Mouse (Mus musculus) stomach, embryonic 15.5 days (tissue): ENCODE measurements around the gene Gpn1. TPM values are rescaled to one million over a fixed set of nuclear protein-coding genes. Genes with fewer than 3 reads are reported as not detected.

ENCODE experiments used
- ATAC-seq: fragments of 200-750 bp; cut with Nextera tagmentation; 2 replicates; pipeline ENCODE4 v1.8.0; 2017; ENCODE audit warnings: low read depth, moderate number of reproducible peaks, moderate TSS enrichment; ENCODE audit not compliant: insufficient read depth, low FRiP score
- H3K27ac ChIP-seq: fragments of 300-500 bp; sonication (generic); 2 replicates; pipeline ENCODE4 v1.5.1; 2015; ENCODE audit warnings: mild to moderate bottlenecking, inconsistent platforms
- H3K27me3 ChIP-seq: fragments of 300-500 bp; sonication (generic); replicated peaks from 2 replicates; pipeline ENCODE4 v1.6.1; 2015; ENCODE audit warnings: inconsistent platforms
- H3K36me3 ChIP-seq: fragments of 300-500 bp; sonication (generic); 2 replicates; pipeline ENCODE4 v1.6.1; 2015; ENCODE audit warnings: inconsistent platforms
- H3K4me1 ChIP-seq: fragments of 300-500 bp; sonication (generic); 2 replicates; pipeline ENCODE4 v1.6.1; 2015; ENCODE audit warnings: inconsistent platforms
- H3K4me2 ChIP-seq: fragments of 300-500 bp; sonication (generic); 2 replicates; pipeline ENCODE4 v1.6.1; 2015; ENCODE audit warnings: mild to moderate bottlenecking, inconsistent platforms
- H3K4me3 ChIP-seq: fragments of 300-500 bp; sonication (generic); replicated peaks from 2 replicates; pipeline ENCODE4 v1.5.1; 2015; ENCODE audit warnings: inconsistent platforms
- H3K9ac ChIP-seq: fragments of 300-500 bp; sonication (generic); 2 replicates; pipeline ENCODE4 v1.6.1; 2015; ENCODE audit warnings: inconsistent platforms
- H3K9me3 ChIP-seq: fragments of 300-500 bp; sonication (generic); 2 replicates; pipeline ENCODE4 v1.6.1; 2016; ENCODE audit warnings: inconsistent platforms
- WGBS: fragments of 180-500 bp; shearing (Covaris S2); methylation state at CpG from one replicate; pipeline ENCODE4 v1.1.7; 2015; 5-methylcytosine and 5-hydroxymethylcytosine counted together
- polyA plus RNA-seq: library from polyadenylated mRNA; unstranded; fragments of >200 nt; fragmentation: Nextera tagmentation; extraction: Ambion mirVana; gene quantifications from 2 replicates; pipeline ENCODE4 v1.2.1, GENCODE M21; 2015

Gpn1 gene
- polyA plus RNA-seq = 46.4 and 48.2 TPM in 2 replicates

DNA sequence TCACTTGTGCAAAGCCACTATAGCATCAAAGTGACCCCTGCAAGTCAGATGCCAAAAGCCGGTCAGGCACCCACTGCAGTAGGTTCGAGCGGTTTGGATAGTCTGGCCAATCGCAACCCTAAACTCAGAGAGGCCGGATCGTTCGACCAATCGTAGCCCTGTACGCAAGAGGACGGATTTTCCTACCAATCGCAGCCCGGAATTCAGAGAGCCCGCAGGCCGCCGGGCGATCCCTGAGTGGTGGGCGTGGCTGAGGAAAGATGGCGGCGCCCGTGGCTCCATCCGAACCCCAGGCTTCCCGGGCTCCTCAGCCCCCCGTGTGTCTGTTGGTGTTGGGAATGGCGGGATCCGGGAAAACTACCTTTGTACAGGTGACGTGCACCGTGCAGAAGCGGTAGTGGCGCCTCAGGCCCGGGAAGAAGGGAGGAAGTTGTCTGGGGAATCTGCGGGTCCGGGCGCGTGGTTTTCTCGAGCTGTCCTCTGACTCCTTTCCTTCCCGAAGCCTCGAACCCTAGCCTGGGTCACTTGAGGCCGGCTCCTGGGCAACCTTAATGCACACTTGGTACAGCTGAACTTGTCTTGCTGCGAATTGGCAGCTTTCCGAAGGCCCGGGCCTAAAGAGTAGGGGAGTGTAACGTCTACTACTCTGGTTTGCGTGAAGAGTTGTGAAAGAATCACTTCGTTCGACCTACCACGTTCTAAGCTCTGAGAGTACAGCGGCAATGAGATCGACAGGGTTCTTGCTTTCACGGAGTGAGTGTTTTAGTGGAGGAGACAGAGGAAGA, at the start of gene Gpn1:
Gene Gpn1, plus strand, starts transcription at position 229 of the 785 bp plus-strand sequence.
- no peak within 1 kb of the TSS for H3K27ac ChIP-seq
- H3K27me3 ChIP-seq = no peaks in the 10 kb centered on the region
- peak; percentile 100 for ATAC-seq
- under 1% methylated on average over 49 of the region's 49 CpGs for WGBS
- no peaks in the 10 kb centered on the region for H3K9me3 ChIP-seq
- peak within 1 kb of the TSS; percentile 73 for H3K4me2 ChIP-seq
- H3K36me3 ChIP-seq = peaks cover 9% of the 10 kb centered on the region
- 0 out of 2 replicates have a peak, but pooled peaks cover 9% of the 10 kb centered on the region for H3K4me1 ChIP-seq
- H3K4me3 ChIP-seq = peak within 1 kb of the TSS; percentile 80
- H3K9ac ChIP-seq = peak within 1 kb of the TSS; percentile 48

DNA sequence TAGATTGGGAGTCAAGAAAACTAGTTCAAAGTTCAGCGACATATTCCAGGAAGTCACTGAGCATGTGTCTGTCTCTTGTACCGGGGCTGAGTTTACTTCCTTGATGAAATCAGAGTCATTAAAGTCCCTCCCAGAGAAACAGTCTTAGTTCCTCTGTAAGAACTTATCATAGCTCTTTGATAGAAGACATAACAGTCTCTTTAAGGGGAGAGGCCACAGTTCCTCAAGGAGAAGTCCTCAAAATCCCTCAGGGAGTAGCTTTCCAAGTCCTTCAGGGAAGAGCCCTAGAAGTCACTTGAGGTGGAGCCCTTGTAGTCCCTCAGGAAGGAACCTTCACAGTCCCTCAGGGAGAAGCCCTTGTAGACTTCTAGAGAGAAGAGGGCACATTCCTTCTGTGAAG, 43.2 kb upstream of the Gpn1 start:
- H3K27ac ChIP-seq = no peak overlapping the region
- H3K27me3 ChIP-seq = no peaks in the 10 kb centered on the region
- no peak overlapping the region for H3K4me2 ChIP-seq
- WGBS = 78% methylated on average over 2 of the region's 2 CpGs
- H3K4me1 ChIP-seq = no peaks in the 10 kb centered on the region
- H3K9ac ChIP-seq = no peak overlapping the region
- H3K9me3 ChIP-seq = no peaks in the 10 kb centered on the region
- no peak overlapping the region for H3K4me3 ChIP-seq
- H3K36me3 ChIP-seq = no peaks in the 10 kb centered on the region
- ATAC-seq = no peak

DNA sequence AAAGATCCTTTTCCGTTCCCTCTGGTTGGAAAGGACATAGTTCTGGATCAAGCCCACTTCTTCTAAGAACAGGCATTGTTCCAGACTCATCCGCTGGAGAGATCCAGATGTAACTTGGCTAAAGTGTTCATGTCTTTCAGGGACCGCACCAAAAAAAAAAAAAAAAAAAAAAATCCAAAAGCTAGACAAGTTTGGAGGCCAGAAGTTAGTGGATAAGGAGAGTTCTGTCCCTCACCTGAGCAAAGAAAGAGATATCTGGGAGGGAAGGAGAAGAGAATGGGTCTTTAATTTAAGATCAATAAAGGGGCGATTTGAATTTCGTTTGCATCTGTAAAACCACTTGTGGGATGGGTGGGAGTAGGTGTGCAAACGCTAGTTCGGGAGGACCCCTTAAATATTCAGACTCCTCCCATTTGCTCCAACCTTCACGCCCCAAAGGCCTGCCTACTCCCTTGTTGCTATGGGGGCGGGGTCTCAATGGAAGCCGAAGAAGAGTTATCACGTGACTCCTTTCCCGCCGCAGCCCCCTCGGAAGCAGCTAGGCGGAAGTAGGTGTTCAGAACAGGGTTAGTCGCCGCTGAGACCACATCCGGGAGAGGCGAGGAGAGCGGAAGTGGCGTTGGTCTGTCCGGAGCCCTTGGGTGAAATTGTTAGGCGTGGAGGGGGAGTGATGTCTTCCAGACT, 42.5 kb upstream of the Gpn1 start, which contains the start of gene Zfp512:
Gene Zfp512, plus strand, starts transcription at position 554 of the 684 bp plus-strand sequence.
- H3K27me3 ChIP-seq = no peaks in the 10 kb centered on the region
- no peaks in the 10 kb centered on the region for H3K4me1 ChIP-seq
- peak within 1 kb of the TSS; percentile 56 for H3K4me3 ChIP-seq
- peak within 1 kb of the TSS; percentile 54; the same call in 1 of the 2 replicates for H3K27ac ChIP-seq
- H3K4me2 ChIP-seq = peak within 1 kb of the TSS; percentile 81
- peak; percentile 100 for ATAC-seq
- H3K9me3 ChIP-seq = no peaks in the 10 kb centered on the region
- peak within 1 kb of the TSS; percentile 18; the same call in 1 of the 2 replicates for H3K9ac ChIP-seq
- WGBS = 4% methylated on average over 23 of the region's 23 CpGs
- no peaks in the 10 kb centered on the region for H3K36me3 ChIP-seq

DNA sequence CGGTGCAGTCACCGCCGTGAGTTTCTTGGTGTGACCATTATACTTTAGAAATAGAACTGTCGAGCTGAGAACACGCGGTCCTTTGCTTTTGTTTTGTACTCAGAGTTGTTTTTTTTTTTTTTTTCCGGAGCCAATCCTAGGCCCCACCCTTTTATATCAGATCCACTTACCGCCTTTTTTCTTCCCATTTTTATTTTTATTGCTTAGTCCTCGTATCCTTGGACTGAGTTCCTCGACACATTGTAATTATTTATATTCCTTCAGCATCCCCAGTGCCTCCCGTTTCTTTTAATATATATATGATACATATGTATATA, 42.0 kb upstream of the Gpn1 start:
- Histone ChIP-seq H3K9ac (peak overlapping the region; percentile 16; the same call in 1 of the 2 replicates), H3K9me3 (no peaks in the 10 kb centered on the region), H3K36me3 (no peaks in the 10 kb centered on the region), H3K4me3 (peak overlapping the region; percentile 56), H3K27ac (peak overlapping the region; percentile 54; the same call in 1 of the 2 replicates), H3K27me3 (no peaks in the 10 kb centered on the region), H3K4me1 (no peaks in the 10 kb centered on the region), H3K4me2 (peak overlapping the region; percentile 81)
- ATAC-seq = no peak
- WGBS = 1% methylated on average over 11 of the region's 11 CpGs

DNA sequence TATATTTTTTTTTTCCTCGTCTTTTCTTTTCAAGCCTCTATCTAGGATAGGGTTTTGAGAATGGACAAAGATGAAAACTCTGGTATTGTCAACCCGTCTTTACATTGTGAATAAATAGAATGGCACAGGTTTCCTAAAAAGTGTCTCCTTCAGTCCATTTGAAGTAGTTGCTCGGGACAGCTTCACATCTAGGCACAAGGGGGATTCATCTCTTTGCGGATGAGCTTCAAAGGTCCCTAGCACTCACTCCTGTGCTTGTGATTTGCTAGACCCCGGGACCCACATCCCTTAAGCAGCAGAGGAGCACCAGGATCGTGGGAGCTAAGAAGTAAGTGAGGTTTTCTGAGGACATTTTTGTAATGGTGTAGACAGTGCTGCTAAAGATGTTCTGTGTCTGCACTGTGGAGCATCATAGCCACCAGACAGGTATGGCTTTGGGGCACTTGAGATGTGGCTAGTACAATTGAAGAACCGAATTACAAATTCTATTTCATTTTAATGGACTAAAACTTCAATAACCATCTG, 41.6 kb upstream of the Gpn1 start:
- Histone ChIP-seq H3K27ac (no peak overlapping the region), H3K9ac (peak overlapping the region; percentile 18; the same call in 1 of the 2 replicates), H3K9me3 (no peaks in the 10 kb centered on the region), H3K36me3 (no peaks in the 10 kb centered on the region), H3K4me1 (no peaks in the 10 kb centered on the region), H3K27me3 (no peaks in the 10 kb centered on the region), H3K4me2 (peak overlapping the region; percentile 81), H3K4me3 (peak overlapping the region; percentile 56)
- 12% methylated on average over 7 of the region's 7 CpGs for WGBS
- ATAC-seq = no peak

DNA sequence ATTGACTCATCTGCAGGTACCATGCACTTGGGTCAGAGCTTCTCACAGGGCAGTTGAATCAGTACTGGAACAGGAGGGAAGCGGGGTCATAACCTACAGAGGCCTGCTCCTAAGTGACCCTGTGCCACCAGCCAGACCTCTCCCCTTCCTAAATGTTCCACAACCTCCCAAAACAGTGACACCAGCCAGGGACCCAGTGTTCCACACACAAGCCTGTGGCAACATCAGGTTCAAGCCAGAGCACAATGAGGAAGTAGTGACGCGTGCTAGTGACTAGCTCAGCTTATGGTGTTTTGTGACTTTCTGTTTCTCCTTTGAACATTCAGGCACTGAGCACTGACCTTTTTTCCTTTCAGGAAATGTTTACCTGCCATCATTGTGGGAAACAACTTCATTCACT, 26.7 kb upstream of the Gpn1 start:
- no peaks in the 10 kb centered on the region for H3K27me3 ChIP-seq
- no peak overlapping the region for H3K9ac ChIP-seq
- no peak overlapping the region for H3K27ac ChIP-seq
- H3K9me3 ChIP-seq = no peaks in the 10 kb centered on the region
- H3K4me2 ChIP-seq = no peak overlapping the region
- ATAC-seq = no peak
- H3K36me3 ChIP-seq = peaks cover 21% of the 10 kb centered on the region
- WGBS = 87% methylated on average over 3 of the region's 3 CpGs
- no peaks in the 10 kb centered on the region for H3K4me1 ChIP-seq
- no peak overlapping the region for H3K4me3 ChIP-seq

DNA sequence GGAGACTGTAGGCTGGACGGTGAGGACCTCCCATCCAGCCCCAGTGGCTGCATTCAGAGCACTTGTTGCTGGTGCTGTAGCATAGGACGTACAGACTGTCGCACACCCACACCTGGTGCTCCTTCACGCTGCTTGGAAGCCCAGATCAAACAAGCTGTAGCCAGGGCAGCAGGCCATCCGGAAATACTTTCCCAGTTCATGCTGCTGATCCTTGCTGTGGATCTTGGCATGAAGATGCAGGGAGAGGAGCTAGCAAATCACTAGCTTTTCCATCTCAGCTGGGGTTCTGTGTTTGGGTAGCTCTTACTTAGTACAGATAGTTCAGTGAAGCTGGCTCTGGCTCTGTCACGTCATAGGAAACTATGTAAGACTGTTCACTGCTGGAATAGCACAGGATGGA, 24.8 kb upstream of the Gpn1 start:
- no peak; the same call in 1 of the 2 replicates for ATAC-seq
- Histone ChIP-seq H3K9me3 (no peaks in the 10 kb centered on the region), H3K27ac (no peak overlapping the region), H3K27me3 (no peaks in the 10 kb centered on the region), H3K4me2 (no peak overlapping the region), H3K4me1 (no peaks in the 10 kb centered on the region), H3K9ac (no peak overlapping the region), H3K4me3 (no peak overlapping the region), H3K36me3 (peaks cover 30% of the 10 kb centered on the region)
- WGBS = 95% methylated on average over 6 of the region's 6 CpGs

DNA sequence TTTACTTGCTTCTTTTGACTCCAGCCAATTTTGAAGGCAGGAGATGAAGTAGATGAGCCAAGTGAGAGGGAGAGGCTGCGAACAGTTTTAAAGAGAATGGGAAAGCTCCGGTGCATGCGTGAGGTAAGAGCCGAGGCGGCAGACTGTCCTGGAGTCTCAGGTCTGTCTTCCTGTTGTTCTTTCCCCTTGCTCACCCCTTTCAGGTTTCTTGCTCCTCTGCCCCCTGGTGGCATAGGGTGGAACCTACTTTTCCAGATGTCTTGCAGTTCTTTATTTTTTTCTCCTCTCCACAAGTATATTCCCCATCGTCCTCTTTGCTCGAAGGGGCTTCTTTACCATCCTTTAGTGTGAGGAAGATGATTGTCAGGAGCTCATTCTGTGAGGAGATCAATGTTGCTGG, 24.2 kb upstream of the Gpn1 start:
- Histone ChIP-seq H3K4me3 (no peak overlapping the region), H3K27me3 (no peaks in the 10 kb centered on the region), H3K9ac (no peak overlapping the region), H3K4me2 (no peak overlapping the region), H3K9me3 (no peaks in the 10 kb centered on the region), H3K27ac (no peak overlapping the region), H3K4me1 (no peaks in the 10 kb centered on the region), H3K36me3 (peaks cover 31% of the 10 kb centered on the region)
- ATAC-seq = no peak
- 76% methylated on average over 7 of the region's 7 CpGs for WGBS

DNA sequence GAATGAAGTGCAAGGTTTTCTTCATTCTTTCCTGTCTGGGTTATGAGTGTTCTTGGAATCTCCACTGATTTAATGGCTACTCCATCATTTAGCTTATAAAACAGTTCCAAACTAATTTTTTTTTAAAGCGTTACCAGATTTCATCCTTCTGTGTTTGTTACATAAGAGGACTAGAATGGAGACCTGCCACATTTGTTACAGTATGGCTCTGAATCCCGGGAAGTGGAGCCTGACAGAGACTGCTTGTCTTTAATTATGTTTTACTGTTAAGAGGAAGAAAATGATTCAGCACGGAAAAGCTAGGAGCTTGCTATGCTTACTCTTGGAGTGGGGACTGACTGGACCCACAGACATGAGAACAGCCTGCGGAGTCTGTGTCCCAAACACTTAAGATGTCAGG, 14.0 kb upstream of the Gpn1 start:
- 91% methylated on average over 4 of the region's 4 CpGs for WGBS
- no peak for ATAC-seq
- no peaks in the 10 kb centered on the region for H3K9me3 ChIP-seq
- peaks cover 36% of the 10 kb centered on the region for H3K36me3 ChIP-seq
- no peak overlapping the region for H3K4me3 ChIP-seq
- no peaks in the 10 kb centered on the region for H3K4me1 ChIP-seq
- no peak overlapping the region for H3K4me2 ChIP-seq
- H3K9ac ChIP-seq = no peak overlapping the region
- H3K27ac ChIP-seq = no peak overlapping the region
- H3K27me3 ChIP-seq = no peaks in the 10 kb centered on the region

DNA sequence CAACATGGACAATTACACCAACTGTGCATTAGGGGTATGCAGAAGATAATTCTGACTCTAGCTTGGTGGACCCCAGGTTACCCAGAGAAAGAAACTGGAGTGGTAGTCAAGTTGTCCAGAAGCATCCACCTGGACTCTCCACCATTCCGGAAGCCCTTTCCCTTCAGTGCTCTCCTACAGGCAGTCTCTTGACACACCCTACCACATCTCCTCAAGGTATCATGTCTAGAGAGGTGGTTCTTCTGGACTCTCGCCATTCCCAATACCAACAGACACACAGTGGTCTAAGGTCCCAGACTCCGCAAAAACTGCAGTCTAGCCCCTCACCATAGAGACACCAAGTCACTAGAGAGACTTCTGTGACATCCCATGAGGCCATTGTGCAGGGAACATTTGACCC, 9.1 kb upstream of the Gpn1 start, which contains the start of gene 4930548H24Rik:
Gene 4930548H24Rik, plus strand, starts transcription at position 301 of the 400 bp plus-strand sequence.
- H3K4me1 ChIP-seq = no peaks in the 10 kb centered on the region
- no peak within 1 kb of the TSS for H3K27ac ChIP-seq
- H3K4me2 ChIP-seq = no peak within 1 kb of the TSS
- no peaks in the 10 kb centered on the region for H3K27me3 ChIP-seq
- no peaks in the 10 kb centered on the region for H3K9me3 ChIP-seq
- no peak within 1 kb of the TSS for H3K9ac ChIP-seq
- H3K36me3 ChIP-seq = 0 out of 2 replicates have a peak, but pooled peaks cover 3% of the 10 kb centered on the region
- no peak within 1 kb of the TSS for H3K4me3 ChIP-seq
- WGBS = 95% methylated on average over 3 of the region's 3 CpGs
- ATAC-seq = no peak

DNA sequence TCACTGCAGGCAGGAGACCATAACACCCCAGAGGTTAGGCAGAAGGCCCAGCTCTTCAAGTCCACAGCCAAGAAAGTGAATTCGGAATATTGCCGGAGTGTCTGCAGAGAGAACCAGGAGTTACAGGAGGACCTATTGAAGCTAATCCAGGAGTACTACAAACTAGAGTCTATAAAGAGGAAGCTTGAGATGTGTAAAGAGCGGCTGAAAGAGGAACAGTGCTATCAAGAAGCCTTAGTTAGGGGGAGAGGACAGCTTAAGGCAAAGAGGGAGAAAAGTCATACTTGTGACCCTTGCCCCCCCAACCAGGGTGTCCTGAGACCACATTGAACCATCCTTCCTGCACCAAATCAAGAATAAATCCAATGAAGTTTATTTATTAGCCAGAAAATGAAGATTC, 6.7 kb upstream of the Gpn1 start:
- no peaks in the 10 kb centered on the region for H3K36me3 ChIP-seq
- no peaks in the 10 kb centered on the region for H3K27me3 ChIP-seq
- no peak for ATAC-seq
- H3K9ac ChIP-seq = no peak overlapping the region
- no peaks in the 10 kb centered on the region for H3K4me1 ChIP-seq
- 94% methylated on average over 3 of the region's 3 CpGs for WGBS
- no peaks in the 10 kb centered on the region for H3K9me3 ChIP-seq
- H3K27ac ChIP-seq = no peak overlapping the region
- no peak overlapping the region for H3K4me2 ChIP-seq
- H3K4me3 ChIP-seq = no peak overlapping the region
